Mouse (Mus musculus): ENCODE results near the gene Ace. TPM values are rescaled to one million over a fixed set of nuclear protein-coding genes. Genes with fewer than 3 reads are reported as not detected.

Ace gene
- total RNA-seq, 1 experiment, result 1.4 TPM

DNA sequence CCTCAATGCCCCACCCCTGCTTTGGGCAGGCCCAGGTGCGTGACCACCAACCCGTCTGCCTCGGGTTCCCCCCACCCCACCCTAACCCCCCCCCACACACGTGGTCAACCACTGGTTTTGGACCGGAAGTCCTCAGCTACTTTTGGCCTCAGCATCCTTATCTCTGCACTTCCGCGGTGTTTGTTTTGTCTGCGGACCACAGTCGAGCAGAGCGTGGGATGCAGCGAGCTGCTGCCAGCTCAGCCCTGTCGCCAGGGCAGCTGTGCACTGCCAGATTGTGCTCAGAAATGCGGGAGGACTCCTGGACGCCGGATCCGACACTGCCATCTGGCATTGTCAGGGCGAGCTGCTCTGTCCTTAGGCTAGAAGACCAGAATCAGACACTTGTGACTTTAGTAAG, 8.4 kb upstream of the Ace start:
- in situ Hi-C loops (cut with MboI; ENCODE audit: low sequenced_read_pairs in 2 of 2, unreplicated experiment in 2 of 2), result no loop called here
- H3K9me3 ChIP-seq (ENCODE audit: control insufficient read depth, insufficient read depth, low read depth, low read length), result no peaks in the 10 kb centered on the region
- H3K36me3 ChIP-seq (ENCODE audit: control insufficient read depth, insufficient read depth, low read length, poor library complexity, severe bottlenecking), result no peaks in the 10 kb centered on the region
- peaks cover 6 to 8% of the 10 kb centered on the region in 2 experiments; a peak in 2 of 4 replicates for H3K4me1 ChIP-seq (ENCODE audit: control insufficient read depth in 2 of 2, insufficient read depth in 2 of 2, low read length in 2 of 2, poor library complexity in 1 of 2)
- no peak for TF ChIP-seq ZC3H11A (IDR thresholded peaks at IDR 0.05; ENCODE audit: borderline replicate concordance, low read depth, low read length)
- no peak for TF ChIP-seq HCFC1 (IDR thresholded peaks at IDR 0.05; ENCODE audit: borderline replicate concordance, insufficient read depth, low read length)
- no peak for TF ChIP-seq ZNF384 (IDR thresholded peaks at IDR 0.05; ENCODE audit: low read depth, low read length)
- no peak for TF ChIP-seq MAFK (IDR thresholded peaks at IDR 0.05; ENCODE audit: insufficient read depth, low read depth, low read length)
- TF ChIP-seq CHD2 (IDR thresholded peaks at IDR 0.05; ENCODE audit: low read depth, low read length), result no peak
- H3K9ac ChIP-seq (ENCODE audit: insufficient read depth, low read depth, low read length, poor library complexity, severe bottlenecking), result peak overlapping the region; percentile 40; the same call in 1 of the 2 replicates
- no peak overlapping the region for H3K27ac ChIP-seq (ENCODE audit: insufficient read depth, low read depth, low read length, poor library complexity, severe bottlenecking)
- peak overlapping the region in 1 of 2 experiments; percentile 48; a peak in 3 of 4 replicates for H3K4me3 ChIP-seq (ENCODE audit: insufficient read depth in 1 of 2, low read depth in 1 of 2, low read length in 2 of 2, poor library complexity in 1 of 2, severe bottlenecking in 1 of 2)
- no peak for DNase-seq (ENCODE audit: low read depth, low spot score)

DNA sequence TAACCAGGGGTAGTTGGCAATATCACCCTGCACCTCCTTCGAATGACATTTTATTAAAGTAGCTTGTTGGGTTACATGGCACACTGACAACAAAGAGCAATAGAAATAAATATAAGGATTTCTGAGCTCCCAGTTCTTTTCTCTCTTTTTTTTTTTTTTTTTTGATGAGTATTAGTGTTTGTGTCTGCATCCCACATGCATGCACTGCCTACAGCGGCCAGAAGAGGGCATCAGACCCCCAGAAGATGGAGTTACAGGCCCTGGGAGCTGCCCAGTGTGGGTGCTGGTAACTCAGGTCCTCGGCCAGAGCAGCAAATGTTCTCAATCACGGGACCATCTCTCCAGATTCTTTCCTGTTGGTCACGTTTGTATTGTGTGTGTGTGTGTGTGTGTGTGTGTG, 3.1 kb upstream of the Ace start:
- no peak overlapping the region for H3K27ac ChIP-seq (ENCODE audit: insufficient read depth, low read depth, low read length, poor library complexity, severe bottlenecking)
- in situ Hi-C loops (cut with MboI; ENCODE audit: low sequenced_read_pairs in 2 of 2, unreplicated experiment in 2 of 2), result no loop called here
- H3K4me3 ChIP-seq (ENCODE audit: insufficient read depth in 1 of 2, low read depth in 1 of 2, low read length in 2 of 2, poor library complexity in 1 of 2, severe bottlenecking in 1 of 2), result no peak overlapping the region
- H3K9ac ChIP-seq (ENCODE audit: insufficient read depth, low read depth, low read length, poor library complexity, severe bottlenecking), result no peak overlapping the region
- TF ChIP-seq ZC3H11A (IDR thresholded peaks at IDR 0.05; ENCODE audit: borderline replicate concordance, low read depth, low read length), result peak; percentile 56; the same call in 1 of the 2 replicates
- no peak for TF ChIP-seq HCFC1 (IDR thresholded peaks at IDR 0.05; ENCODE audit: borderline replicate concordance, insufficient read depth, low read length)
- TF ChIP-seq CHD2 (IDR thresholded peaks at IDR 0.05; ENCODE audit: low read depth, low read length), result no peak
- TF ChIP-seq ZNF384 (IDR thresholded peaks at IDR 0.05; ENCODE audit: low read depth, low read length), result peak; percentile 95
- TF ChIP-seq MAFK (IDR thresholded peaks at IDR 0.05; ENCODE audit: insufficient read depth, low read depth, low read length), result no peak
- DNase-seq (ENCODE audit: low read depth, low spot score), result no peak
- H3K9me3 ChIP-seq (ENCODE audit: control insufficient read depth, insufficient read depth, low read depth, low read length), result no peaks in the 10 kb centered on the region
- H3K36me3 ChIP-seq (ENCODE audit: control insufficient read depth, insufficient read depth, low read length, poor library complexity, severe bottlenecking), result no peaks in the 10 kb centered on the region
- peaks cover 0 to 11% of the 10 kb centered on the region in 2 experiments; a peak in 1 of 4 replicates for H3K4me1 ChIP-seq (ENCODE audit: control insufficient read depth in 2 of 2, insufficient read depth in 2 of 2, low read length in 2 of 2, poor library complexity in 1 of 2)

GRCm38 (mm10) chr11:105966288-105966687, 1.5 kb upstream of the Ace start:
- no peak for DNase-seq (ENCODE audit: low read depth, low spot score)
- TF ChIP-seq ZNF384 (IDR thresholded peaks at IDR 0.05; ENCODE audit: low read depth, low read length) (no peak), MAFK (IDR thresholded peaks at IDR 0.05; ENCODE audit: insufficient read depth, low read depth, low read length) (no peak), CHD2 (IDR thresholded peaks at IDR 0.05; ENCODE audit: low read depth, low read length) (no peak), HCFC1 (IDR thresholded peaks at IDR 0.05; ENCODE audit: borderline replicate concordance, insufficient read depth, low read length) (no peak), ZC3H11A (IDR thresholded peaks at IDR 0.05; ENCODE audit: borderline replicate concordance, low read depth, low read length) (no peak)
- in situ Hi-C loops (cut with MboI; ENCODE audit: low sequenced_read_pairs in 2 of 2, unreplicated experiment in 2 of 2), result no loop called here

GRCm38 (mm10) chr11:105968948-105969347, 1.2 kb downstream of the Ace start:
- in situ Hi-C loops (cut with MboI; ENCODE audit: low sequenced_read_pairs in 2 of 2, unreplicated experiment in 2 of 2), result no loop called here
- no peak overlapping the region for H3K9ac ChIP-seq (ENCODE audit: insufficient read depth, low read depth, low read length, poor library complexity, severe bottlenecking)
- DNase-seq (ENCODE audit: low read depth, low spot score), result no peak
- no peaks in the 10 kb centered on the region for H3K9me3 ChIP-seq (ENCODE audit: control insufficient read depth, insufficient read depth, low read depth, low read length)
- H3K4me1 ChIP-seq (ENCODE audit: control insufficient read depth in 2 of 2, insufficient read depth in 2 of 2, low read length in 2 of 2, poor library complexity in 1 of 2), result peaks cover 0 to 13% of the 10 kb centered on the region in 2 experiments; a peak in 1 of 4 replicates
- TF ChIP-seq CHD2 (IDR thresholded peaks at IDR 0.05; ENCODE audit: low read depth, low read length) (no peak), HCFC1 (IDR thresholded peaks at IDR 0.05; ENCODE audit: borderline replicate concordance, insufficient read depth, low read length) (no peak), ZC3H11A (IDR thresholded peaks at IDR 0.05; ENCODE audit: borderline replicate concordance, low read depth, low read length) (no peak), ZNF384 (IDR thresholded peaks at IDR 0.05; ENCODE audit: low read depth, low read length) (no peak), MAFK (IDR thresholded peaks at IDR 0.05; ENCODE audit: insufficient read depth, low read depth, low read length) (no peak)
- no peak overlapping the region for H3K4me3 ChIP-seq (ENCODE audit: insufficient read depth in 1 of 2, low read depth in 1 of 2, low read length in 2 of 2, poor library complexity in 1 of 2, severe bottlenecking in 1 of 2)
- no peaks in the 10 kb centered on the region for H3K36me3 ChIP-seq (ENCODE audit: control insufficient read depth, insufficient read depth, low read length, poor library complexity, severe bottlenecking)
- no peak overlapping the region for H3K27ac ChIP-seq (ENCODE audit: insufficient read depth, low read depth, low read length, poor library complexity, severe bottlenecking)

More at GRCm38 (mm10) chr11:105966288-105966687, 1.5 kb upstream of the Ace start:
- Histone ChIP-seq H3K9me3 (ENCODE audit: control insufficient read depth, insufficient read depth, low read depth, low read length) (no peaks in the 10 kb centered on the region), H3K27ac (ENCODE audit: insufficient read depth, low read depth, low read length, poor library complexity, severe bottlenecking) (no peak overlapping the region), H3K4me3 (ENCODE audit: insufficient read depth in 1 of 2, low read depth in 1 of 2, low read length in 2 of 2, poor library complexity in 1 of 2, severe bottlenecking in 1 of 2) (no peak overlapping the region), H3K4me1 (ENCODE audit: control insufficient read depth in 2 of 2, insufficient read depth in 2 of 2, low read length in 2 of 2, poor library complexity in 1 of 2) (peaks cover 0 to 11% of the 10 kb centered on the region in 2 experiments; a peak in 1 of 4 replicates), H3K36me3 (ENCODE audit: control insufficient read depth, insufficient read depth, low read length, poor library complexity, severe bottlenecking) (no peaks in the 10 kb centered on the region), H3K9ac (ENCODE audit: insufficient read depth, low read depth, low read length, poor library complexity, severe bottlenecking) (no peak overlapping the region)
